Mouse (Mus musculus): ENCODE measurements around the gene Adamts7.

Adamts7 gene

DNA sequence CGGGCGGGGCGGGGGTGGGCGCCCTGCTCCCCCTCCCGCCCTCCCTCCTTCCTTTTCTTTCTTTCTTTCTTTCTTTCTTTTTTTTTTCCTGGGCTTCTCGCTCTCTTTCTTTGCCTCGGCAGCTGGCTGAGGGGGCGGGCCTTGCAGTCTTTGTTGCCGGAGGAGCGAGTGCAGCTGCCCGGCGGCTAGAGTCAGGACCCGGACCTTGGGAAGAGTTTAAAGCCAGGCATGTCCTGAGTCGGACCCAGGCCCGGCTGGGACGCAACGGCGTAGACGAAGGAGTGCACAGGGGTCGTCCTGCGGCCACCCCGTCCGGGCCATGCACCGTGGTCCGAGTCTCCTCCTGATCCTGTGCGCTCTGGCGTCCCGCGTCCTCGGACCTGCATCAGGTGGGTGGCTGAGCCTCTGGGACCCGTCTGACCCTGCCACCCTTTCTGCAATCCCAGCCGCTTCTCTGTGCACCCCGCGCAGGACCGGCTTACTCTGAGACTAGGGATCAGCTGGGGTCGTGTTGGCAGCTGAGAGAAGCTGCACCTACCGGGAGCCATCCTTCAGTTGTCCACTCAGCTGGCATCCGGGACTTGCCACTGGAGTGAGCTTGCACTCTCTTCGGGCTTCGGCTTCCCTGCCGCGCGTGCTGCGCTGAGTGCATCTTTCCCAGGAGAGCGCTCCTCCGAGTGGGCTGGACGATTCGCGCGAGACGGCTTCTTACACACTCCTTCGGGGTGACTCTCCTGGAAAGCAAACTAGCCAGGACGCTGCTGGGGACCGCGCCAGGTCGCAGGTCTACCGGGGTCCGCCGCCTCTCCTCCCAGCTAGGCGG is at the start of gene Adamts7:
Gene Adamts7, plus strand, starts transcription at position 144 of the 823 bp plus-strand sequence.
- DNase-seq (ENCODE audit: low read depth): peak; percentile 55

DNA sequence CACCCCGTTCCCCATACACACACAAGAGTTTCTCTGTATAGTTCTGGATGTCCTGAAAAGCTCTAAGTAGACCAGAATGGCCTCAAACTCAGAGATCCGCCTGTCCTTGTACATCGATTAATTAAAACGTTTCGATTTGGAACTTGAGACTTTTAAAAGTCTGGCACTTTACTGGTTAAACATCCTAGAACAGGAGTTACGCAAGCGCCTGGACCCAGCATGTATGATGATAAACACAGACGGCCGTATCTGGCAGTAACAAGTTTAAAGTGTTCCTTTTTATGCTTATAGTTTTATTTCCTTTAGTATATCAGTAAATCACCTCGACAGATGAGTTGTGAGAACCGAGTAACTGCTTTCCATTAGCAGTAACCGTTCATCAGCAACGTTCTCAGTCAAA is 49.7 kb upstream of the Adamts7 start:
- peak; percentile 55 for DNase-seq (ENCODE audit: low read depth)

DNA sequence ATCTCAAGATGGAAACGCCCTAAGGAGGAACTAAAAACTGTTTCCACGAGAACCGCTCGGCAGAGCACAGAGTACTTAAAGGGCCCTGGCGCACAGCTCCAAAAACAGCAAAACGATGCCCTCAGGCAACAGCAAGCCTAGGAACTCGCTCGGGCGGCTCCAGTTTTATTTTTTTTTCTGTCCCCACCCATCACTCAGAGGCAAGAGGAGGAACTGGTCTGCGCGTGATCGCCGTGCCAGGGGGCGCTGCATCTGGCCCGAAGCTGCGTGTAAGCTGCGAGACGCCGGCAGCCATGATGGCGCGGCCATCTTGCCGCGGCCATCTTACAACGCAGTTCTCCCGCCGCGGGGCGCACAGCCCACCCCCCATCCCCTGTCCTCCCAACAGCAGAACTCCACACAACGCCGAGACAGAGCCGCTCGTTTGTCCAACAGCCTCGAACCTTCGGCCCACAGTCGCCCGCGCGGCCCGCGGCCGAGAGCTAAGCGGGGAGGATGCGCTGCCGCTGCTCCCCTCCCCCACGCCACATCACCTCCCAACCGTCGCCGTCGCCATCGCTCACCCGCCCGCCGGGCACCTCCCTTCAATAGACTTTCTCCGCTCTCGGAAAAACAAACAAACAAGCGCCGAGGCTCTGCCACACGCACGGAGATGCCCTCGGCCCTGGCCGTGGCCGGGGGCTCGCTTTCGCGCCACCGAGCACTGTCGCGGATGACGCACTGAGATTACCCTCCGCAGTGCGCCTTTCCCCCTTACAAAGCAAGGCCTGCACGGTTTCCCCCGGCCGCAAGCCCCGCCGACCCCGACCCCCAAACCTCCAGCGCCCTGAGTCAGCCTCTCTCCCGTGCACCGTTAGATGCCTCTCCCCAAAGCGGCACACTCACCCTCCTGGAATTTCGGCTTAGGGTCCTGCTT is 49.0 kb upstream of the Adamts7 start:
- peak; percentile 96 for DNase-seq (ENCODE audit: low read depth)

DNA sequence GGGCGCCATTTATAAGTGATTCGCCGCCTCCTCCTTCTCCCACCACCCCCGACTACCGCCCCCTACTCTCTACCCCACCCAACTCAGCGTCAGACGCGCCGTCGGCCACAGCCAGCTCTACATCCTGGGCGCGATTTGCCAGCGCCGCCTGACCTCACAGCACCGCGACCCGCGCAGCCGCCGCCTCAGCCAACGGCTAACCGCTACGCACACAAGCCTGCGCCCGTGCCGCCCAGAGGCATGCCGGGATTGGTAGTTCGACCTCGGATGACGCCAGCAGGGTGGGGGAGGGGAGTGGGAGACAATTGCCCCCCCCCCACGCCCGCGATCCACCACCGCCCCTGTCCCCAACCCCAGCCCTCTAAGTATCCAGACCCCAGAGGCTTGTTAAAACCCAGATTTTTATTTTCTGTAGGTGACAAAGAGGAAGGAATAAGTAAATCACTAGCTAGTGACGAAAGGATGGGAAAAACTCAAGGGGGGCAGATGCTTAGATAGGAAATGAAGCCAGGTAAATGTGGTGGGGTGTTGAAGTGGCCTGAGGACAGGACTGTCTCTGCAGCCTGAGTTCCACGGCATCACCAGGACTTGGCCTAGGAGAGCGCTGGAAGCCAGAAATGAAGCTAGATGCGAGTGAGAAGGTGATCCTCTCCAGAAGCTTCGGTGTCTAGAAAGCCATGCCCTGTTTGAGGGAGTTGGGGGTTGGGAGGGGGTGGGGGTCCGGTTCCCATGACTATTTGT is 48.1 kb upstream of the Adamts7 start, which contains the start of gene Morf4l1:
Gene Morf4l1, minus strand, starts transcription at position 208 of the 741 bp plus-strand sequence.
- DNase-seq (ENCODE audit: low read depth): peak; percentile 97

DNA sequence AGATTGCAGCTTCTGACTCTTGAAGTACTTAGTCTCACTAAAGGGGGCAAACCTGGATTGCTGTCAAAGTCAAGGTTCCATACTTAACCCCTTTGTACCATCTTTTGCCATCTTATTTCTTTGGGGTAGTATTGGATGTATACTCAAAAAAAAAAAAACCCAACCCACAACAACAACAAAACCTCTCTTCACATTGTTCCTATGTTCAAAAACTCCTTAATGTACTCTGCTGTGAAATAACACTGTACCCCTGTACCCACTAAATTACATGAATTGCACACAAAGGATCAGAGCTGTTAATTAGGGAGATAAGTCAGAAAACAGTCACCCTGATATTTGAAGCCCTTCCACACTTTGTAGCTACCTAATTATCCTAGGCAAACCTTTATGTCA is 47.6 kb upstream of the Adamts7 start:
- DNase-seq (ENCODE audit: low read depth): no peak

DNA sequence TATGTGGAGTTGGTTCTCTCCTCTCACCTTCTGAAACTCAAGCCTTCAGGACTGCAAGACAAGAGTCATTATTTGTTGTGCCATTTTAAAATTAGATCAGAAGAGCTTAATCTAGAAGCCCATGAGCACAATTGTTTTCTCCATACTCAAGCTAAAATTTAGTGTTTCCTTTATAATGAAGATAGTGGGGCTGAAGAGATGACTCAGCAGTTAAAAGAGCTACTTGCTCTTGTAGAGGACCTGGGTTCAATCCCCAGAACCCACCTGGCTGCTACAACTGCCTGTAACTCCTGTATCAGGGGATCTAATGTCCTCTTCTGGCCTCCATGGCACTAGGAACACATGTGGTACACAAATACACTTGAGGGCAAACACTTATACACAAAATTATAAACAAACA is 45.6 kb upstream of the Adamts7 start:
- no peak for DNase-seq (ENCODE audit: low read depth)

DNA sequence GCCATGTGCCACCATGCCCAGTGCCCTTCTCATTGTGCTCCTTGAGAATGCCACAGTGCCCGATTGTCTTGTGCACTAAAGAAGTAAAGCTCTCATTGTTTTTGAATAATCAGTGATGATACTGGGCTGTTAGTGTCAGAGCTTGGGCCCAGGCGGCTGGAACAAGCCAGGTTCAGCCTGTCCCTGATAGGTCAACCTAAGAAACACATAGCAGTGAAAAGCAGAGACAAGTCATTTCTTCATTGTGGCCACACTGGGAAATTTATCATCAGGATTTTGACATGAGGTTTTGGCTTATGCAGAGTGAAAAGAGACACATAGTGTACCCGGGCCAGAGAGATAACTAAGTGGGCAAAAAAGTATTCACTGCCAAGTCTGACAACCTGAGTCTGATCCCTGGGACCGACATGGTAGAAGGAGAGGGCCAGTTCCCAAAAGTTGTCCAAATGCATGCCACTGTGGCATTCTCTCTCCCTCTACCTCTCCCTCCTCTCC is 40.6 kb upstream of the Adamts7 start:
- DNase-seq (ENCODE audit: low read depth): no peak

DNA sequence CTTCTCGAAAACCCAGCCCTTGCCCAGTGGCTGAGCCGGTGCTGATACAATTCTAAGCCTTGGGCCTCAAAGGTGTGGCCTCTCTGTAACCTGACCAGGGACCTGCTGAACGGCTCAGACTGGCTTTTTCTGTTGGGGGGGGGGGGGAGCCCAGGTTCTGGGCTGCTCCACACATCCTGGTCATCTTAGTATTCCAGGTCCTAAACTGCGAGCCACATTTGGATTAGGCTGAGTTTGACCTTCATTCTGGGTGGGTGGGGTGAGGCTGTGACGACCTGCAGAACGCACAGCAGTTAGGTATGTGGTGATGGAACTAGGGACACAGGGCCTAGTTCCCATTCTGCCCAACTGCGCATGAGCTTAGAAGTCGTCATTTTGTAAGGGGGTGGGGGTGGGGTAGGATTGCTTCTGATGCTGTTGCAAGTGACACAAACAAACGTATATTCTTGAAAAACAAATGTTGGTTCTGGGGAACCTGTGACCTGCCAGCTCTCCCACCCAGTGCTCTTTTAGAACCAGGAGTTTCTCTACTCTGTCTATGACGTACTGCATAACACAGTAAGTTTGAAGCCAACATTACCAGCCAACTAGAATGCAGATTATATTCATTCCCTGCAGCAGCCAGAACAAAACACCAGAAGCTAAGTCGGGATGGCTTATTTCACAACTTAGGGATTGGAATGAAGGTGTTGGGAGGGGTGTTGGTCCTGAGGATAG is 38.6 kb upstream of the Adamts7 start:
- no peak for DNase-seq (ENCODE audit: low read depth)

DNA sequence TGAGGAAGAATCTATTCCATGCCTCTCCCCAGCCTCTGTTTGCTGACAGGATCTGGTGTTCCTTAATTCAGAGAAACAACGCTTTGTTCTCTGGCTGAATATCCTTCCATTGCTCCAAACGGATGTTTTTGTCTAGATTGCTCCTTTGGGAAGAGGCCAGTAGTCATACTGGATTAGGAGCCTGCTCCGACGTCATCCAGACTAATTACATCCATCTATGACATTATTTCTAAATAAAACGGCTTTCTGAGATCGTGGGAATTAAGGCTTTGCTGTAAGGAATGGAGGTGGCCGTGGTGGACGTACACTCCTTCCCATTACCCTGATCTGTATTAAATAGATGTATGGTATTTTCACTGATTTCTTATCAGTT is 38.0 kb upstream of the Adamts7 start:
- DNase-seq (ENCODE audit: low read depth): no peak

DNA sequence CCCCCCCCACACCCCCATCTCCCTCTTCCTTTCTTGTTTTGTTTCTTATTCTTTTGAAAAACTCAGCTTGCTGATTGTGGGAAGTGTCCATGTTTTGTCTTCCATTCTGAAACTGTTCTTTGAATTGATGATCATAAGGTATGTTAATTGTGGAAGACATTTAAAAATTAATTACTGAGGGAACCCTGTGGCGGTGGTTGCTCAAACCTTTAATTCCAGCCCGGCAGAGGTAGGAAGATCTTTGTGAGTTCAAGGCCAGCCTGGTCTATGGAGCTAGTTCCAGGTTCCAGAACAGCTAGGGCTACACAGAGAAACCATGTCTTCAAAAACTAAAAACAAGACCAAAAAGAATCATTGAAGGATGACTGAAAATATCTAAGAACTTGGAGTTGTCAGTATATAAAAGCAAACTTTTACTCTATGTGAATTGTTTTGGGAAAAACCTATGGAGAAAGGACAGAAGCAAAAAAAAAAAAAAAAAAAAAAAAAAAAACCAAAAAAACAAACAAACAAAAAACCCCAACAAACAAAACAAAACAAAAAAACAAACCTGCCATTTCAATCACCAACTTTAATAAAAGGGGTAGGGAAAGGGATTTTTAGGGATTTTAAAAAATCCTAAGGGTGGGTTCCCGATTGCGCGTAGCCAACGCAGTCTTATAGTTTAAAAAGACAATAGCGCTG is 37.3 kb upstream of the Adamts7 start:
- DNase-seq (ENCODE audit: low read depth): no peak

DNA sequence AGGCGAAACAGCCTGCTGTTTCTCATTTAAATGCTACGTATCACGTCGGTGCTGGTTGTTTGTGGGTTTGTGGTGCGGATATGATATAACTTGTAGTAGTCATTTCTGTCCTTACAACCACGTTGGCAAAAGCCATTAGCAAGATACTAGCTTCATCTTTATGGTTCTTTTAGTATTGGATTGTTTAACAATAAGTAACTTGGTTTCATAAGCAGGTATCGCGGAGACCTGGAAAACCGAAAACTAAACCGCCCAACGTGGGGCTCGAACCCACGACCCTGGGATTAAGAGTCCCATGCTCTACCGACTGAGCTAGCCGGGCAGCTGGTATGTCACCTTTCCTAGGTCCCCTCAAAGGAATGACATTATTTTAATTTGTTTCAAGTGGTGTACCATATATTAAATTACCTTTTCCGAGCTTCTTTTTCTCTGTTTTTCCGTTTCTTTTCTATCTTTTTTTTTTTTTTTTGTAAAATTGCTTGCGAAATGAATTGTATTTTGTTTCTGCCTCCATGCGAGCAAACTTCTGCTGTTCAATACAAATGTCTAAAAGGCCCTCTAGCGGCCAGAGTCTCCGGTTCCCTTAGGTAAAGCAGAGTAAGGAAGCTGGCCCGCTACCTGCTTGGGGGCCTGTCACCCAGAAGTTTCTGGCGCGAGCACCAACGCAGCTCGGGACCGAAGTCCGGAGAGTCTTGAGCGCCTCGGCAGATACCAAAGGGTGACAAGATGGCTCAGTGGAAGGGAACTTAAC is 36.4 kb upstream of the Adamts7 start:
- DNase-seq (ENCODE audit: low read depth): peak; percentile 74

DNA sequence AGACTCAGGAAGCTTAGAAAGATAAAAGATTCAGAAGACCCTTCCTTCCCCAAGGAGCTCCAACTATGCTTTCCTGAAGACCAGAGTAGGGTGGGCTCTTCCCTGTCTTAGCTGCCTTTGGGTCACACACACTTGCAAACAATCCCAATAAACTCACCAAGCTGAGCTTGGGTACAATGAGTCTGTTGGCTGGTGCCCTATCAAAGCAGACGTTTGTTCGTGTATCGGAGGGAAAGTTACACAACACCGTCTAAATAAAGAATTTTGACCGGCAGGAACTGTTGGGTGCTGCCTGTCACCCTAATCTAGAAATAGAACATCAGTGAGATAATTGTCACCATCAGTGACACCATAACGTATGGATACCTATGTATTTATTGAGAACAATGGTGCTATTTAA is 35.7 kb upstream of the Adamts7 start:
- DNase-seq (ENCODE audit: low read depth): no peak

DNA sequence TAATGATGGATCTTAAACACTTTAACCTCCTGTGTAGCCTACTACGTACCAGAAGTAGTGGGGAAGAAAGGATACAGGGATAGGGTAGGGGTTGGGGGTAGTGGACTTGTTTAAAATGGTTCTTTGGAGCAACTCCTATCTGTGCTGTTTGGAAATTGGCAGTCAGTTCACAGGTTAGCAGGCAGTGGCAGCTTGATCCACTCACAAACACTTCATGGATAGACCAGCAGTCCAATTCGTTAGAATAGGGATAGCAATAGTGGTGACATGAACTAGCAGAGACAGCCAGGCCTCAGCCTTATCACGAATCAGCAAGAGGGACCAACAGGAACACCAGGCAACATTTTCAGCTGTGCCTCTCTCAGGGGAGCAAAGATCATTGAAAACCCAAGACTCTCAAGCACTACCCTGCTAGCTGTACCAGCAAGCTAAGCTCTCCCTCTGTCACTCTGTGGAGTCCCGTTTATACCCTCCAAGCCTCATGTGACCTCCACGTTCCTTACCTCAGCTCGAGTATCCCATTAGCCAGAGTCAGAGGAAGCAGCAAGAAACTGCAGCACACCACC is 34.1 kb upstream of the Adamts7 start:
- DNase-seq (ENCODE audit: low read depth): no peak

DNA sequence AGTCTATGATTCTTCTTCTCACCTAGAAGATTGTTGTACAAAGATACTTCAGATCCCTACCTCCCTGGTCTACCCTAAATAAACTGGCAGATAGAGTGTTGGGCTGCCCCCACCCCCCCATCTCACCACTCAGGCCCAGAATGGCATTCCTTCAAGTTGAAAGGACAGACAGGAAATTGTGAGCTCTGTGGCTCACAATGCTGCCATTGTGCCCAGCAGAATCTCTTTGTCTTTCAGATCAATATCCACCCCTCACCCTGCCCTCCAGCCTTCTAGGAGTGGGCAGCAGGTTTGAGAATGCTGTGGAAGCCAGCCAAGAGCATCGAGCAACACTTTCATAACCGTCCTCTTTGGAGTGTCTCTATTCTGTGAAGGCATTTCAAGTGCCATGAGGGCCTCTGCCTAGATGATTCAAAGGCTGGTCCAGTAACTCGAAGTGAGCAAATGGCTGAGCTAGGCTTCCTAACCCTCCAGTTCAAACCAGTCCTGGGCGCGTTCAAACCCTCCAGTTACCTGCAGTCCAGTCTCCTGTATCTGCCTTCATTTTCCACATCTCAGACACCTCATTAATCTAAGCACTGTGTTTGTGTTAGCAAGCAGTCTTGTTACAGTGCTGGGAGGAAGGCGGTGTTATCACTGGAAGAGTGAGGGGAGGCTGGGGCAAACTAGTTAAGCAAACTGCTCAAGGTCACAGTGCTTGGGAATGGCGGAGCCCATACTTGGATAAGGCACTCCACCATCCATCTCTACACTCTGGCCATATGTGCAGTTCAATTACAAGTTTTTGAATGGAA is 29.1 kb upstream of the Adamts7 start:
- DNase-seq (ENCODE audit: low read depth): no peak

DNA sequence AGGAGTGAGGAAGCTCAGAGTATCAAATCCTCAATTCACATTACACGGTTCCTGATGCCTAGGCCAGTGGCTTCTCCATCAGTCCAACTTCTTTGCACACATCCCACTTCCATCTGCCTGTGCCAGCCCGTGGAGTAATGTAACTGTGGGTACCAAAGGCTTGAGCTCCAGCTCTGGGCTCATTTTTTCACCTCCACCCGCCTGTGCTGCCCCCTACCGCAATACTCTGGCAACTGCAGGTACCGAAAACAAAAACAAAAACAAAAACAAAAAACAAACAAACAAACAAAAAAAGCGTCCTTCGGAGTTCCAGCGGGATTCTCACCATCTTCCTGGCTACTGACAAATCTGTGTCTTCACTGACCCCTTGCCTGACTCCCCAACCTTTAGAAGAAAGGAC is 27.4 kb upstream of the Adamts7 start:
- no peak for DNase-seq (ENCODE audit: low read depth)

DNA sequence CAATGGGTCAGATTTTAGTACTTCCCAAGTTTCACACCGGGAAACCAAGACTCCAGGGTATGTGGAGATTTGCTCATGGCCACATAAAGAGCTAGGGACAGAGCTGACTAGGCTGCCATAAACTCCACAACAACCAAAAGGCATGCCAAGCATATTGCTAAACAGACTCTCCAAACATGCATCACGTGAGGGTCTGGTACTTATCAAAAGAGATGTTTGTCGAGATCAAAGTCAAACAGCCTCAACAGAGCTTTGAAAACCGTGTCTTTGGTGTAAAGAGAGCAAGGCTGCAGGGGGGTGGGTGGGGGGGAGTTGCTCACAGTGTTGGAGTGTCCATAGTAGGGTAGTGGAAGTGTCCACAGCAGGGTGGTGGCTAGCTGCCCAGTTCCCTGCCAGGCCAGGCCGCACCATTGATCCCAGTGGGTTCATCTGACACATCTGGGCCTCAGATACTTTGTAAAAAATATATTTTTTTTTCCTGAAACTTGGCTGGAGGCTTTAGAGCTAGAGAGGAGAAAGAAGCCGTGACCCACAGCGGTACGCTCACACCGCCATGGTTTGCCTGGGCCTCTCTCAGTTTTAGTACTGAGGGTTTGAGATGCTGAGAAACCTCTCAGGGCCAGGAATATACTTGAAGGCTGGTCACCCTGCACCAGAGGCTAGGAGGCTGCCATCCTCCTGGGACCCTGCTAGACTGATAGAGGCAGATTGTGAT is 26.7 kb upstream of the Adamts7 start:
- peak; percentile 6 for DNase-seq (ENCODE audit: low read depth)

DNA sequence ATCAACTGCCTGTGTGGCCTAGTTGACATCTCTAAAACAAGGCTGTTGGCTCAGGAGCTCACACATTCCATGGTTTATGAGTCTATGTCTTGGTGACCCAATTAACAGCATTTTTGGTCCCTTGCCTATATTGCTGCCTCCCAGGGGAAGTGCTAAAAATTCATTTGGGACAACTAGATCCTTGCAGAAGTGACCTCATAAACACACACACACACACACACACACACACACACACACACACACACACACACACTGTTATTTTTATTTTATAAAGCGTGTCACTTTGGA is 26.2 kb upstream of the Adamts7 start:
- no peak for DNase-seq (ENCODE audit: low read depth)

DNA sequence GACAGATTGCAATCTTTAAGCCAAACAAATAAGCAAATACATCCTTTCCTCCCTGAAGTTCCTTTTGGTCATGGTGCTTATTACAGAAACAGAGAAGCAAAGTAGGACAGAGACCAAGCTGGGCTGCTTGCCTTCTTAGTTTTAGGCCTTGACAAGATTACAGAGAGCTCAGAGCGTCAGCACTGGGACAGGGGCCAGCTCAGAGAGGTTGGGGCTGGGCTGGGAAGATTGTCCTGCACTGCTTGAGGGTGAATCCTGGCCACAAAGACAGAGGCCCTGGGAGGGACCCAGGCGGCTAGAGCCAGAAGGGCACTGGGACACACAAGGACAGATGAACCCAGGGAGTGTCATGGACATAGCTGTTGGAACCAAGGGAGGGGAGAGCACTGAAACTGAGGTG is 17.1 kb upstream of the Adamts7 start:
- peak; percentile 53 for DNase-seq (ENCODE audit: low read depth)

DNA sequence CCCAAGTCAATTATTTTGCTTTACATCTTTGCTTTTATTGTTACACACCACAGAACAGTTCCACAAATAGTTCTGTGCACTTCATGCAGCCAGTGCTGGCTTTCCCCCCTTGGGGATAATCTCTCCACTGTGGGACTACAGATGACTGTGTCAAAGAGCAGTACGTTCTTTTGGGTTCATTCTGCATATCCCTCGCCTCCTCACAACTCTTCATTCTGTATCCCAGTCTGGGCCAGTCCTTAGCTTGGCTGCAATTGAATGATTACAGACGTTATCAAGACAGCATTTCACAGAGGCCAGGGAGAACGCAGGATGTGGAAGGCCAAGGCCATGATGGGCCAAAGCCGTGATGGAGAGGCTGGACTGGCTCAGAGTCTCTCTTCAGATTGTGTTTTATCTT is 16.0 kb upstream of the Adamts7 start:
- no peak for DNase-seq (ENCODE audit: low read depth)

All from NIH3T3 (cell line).